Mouse (Mus musculus) liver, adult 2 months (tissue): ENCODE data around the gene Pgap2.

Experiments used
- CTCF ChIP-seq: fragments of 200-500 bp; IDR thresholded peaks from 2 replicates; pipeline ENCODE4 v1.5.1; 2011; ENCODE audit warnings: low read depth, low read length, control low read depth
- POLR2A ChIP-seq: fragments of 200-500 bp; IDR thresholded peaks from 2 replicates; pipeline ENCODE4 v1.6.1; 2011; ENCODE audit warnings: low read length, control low read depth; ENCODE audit not compliant: insufficient read depth; ENCODE audit errors: extremely low read depth

DNA sequence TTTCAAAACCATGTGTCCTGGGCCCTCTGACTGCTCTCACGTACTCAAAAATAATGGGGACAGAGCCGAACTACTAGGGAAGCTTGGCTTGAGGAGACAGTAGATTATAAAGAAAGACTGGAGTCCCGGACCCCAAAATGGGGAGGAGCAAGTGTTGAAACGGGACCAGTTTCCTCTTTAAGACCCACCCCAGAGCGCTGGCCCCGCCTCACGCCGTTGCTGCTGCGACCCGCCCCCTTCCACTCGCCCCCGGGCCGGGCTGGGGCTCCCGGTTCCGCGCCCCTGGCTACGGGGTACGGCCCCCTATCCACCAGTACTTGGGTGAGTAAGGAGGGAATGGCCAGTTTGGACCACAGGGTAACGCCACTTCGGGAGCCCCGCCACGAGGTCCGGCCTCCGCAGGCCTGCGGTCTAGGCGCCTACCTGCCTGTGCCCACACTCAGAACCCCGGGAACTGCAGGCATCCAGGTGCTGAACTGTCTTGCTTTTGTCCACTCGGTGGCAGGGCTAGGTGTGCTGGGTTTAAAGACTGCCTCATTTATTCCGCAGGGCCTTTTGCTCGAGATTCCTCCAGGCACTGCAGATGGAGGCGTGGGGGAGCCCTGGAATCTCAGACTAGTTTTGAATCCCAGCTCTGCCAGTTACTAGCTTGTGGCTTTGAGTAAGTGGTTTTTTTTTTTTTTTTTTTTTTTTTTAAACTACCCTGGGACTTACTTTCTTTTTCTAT is 13.0 kb downstream of the Pgap2 start:
- TF ChIP-seq POLR2A, result no peak
- TF ChIP-seq CTCF, result no peak
